Mouse (Mus musculus): ENCODE data around the gene Il9r. TPM values are rescaled to one million over a fixed set of nuclear protein-coding genes. Genes with fewer than 3 reads are reported as not detected.

Il9r gene
- polyA plus RNA-seq, 1 experiment from 2014 or later, result not detected

DNA sequence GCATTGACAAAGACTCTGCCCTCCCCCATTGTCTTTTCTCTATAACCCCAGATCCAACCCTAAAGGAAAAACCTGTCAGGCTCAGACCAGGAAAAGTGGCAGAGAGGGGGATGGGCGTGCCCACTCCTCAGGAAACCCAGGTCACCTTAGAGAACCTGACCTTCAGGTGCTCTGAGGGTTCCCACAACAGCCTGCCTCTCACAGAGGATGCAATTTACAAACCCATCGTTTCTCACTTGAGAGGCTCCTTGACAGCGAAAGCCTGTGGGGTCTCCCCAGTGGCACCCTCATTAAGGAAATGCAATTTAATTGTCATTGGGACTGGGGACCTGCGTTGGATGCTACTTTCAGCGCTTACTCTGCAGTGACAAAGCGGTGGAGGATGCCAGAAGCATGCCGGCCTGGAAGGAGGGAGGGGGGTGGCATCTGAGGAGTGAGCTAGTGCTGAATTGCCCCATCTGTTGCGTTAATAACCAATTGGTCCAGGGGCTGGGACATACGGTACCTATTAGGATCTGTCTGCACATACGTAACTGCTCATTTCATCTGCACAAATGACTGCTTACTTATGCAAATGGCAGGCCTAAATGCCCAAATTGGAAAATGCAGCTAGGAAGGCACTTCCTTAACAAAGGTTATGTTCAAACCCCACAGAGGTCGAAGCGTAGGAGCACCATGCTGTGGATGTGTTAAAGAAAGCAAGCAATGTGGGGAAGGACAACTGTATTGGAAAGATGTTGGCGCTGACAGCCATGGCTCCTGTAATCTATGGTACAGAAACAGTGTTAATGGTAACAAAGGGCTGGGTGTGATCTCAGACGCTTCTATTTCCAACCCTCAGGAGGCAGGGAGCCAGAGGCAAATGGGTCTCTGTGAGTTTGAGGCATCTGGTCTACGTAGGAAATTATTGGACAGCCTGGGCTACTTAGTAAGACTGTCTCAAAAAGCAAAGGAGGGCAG, 58.2 kb downstream of the Il9r start:
- TF ChIP-seq CTCF (IDR thresholded peaks at IDR 0.05; ENCODE audit: low read depth), result no peak

GRCm38 (mm10) chr11:32141034-32141433, 59.0 kb downstream of the Il9r start:
- 26% methylated on average over 2 of the region's 2 CpGs for WGBS

More for the DNA sequence above, 58.2 kb downstream of the Il9r start:
- no peak for ATAC-seq
- 77% methylated on average over 15 of the region's 15 CpGs for WGBS
- H3K27ac ChIP-seq (ENCODE audit: low read depth, low read length), result no peak overlapping the region
- no peak overlapping the region for H3K4me3 ChIP-seq (ENCODE audit: low read depth, low read length)
- no peak overlapping the region for H3K4me2 ChIP-seq (replicated peaks; ENCODE audit: low read depth)
- H3K27me3 ChIP-seq (replicated peaks; ENCODE audit: control insufficient read depth, insufficient read depth, low read length), result no peaks in the 10 kb centered on the region
- no peaks in the 10 kb centered on the region for H3K36me3 ChIP-seq (ENCODE audit: control insufficient read depth, insufficient read depth)
- H3K9ac ChIP-seq (ENCODE audit: low read depth, low read length), result no peak overlapping the region
- H3K4me1 ChIP-seq (replicated peaks; ENCODE audit: control insufficient read depth, insufficient read depth, low read length), result no peaks in the 10 kb centered on the region
- H3K9me3 ChIP-seq (ENCODE audit: control insufficient read depth), result no peaks in the 10 kb centered on the region

DNA sequence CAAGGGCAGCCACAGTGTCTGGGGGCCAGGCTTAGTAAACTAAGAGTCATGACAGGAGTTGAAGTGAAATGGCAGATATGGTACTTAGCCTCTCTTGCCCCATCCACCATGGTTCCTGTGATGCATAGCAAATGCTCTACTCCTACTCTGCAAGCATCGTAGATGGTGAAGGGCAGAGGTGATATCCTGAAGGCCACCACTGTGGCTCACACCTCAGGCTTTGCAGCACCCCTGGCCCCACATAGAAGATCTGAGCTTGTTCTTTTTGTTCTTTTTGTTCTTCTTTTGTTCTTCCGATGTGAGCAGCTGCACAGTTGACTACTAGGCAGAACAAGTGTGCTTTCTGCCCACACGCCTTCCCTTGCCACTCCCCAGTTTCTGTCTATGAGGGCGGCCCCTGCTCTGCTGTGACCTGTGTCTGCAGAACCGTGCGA, 60.5 kb downstream of the Il9r start:
- WGBS, result 76% methylated on average over 6 of the region's 6 CpGs
- no peak overlapping the region for H3K4me2 ChIP-seq (replicated peaks; ENCODE audit: low read depth)
- H3K36me3 ChIP-seq (ENCODE audit: control insufficient read depth, insufficient read depth), result no peaks in the 10 kb centered on the region
- no peak overlapping the region for H3K9ac ChIP-seq (ENCODE audit: low read depth, low read length)
- H3K9me3 ChIP-seq (ENCODE audit: control insufficient read depth), result no peaks in the 10 kb centered on the region
- no peak overlapping the region for H3K27ac ChIP-seq (ENCODE audit: low read depth, low read length)
- H3K27me3 ChIP-seq (replicated peaks; ENCODE audit: control insufficient read depth, insufficient read depth, low read length), result no peaks in the 10 kb centered on the region
- ATAC-seq, result no peak
- no peak overlapping the region for H3K4me3 ChIP-seq (ENCODE audit: low read depth, low read length)
- no peaks in the 10 kb centered on the region for H3K4me1 ChIP-seq (replicated peaks; ENCODE audit: control insufficient read depth, insufficient read depth, low read length)
- TF ChIP-seq CTCF (IDR thresholded peaks at IDR 0.05; ENCODE audit: low read depth), result no peak

More at GRCm38 (mm10) chr11:32141034-32141433, 59.0 kb downstream of the Il9r start:
- TF ChIP-seq CTCF (IDR thresholded peaks at IDR 0.05; ENCODE audit: low read depth), result peak; percentile 93
- Histone ChIP-seq H3K36me3 (ENCODE audit: control insufficient read depth, insufficient read depth) (no peaks in the 10 kb centered on the region), H3K4me3 (ENCODE audit: low read depth, low read length) (no peak overlapping the region), H3K4me1 (replicated peaks; ENCODE audit: control insufficient read depth, insufficient read depth, low read length) (no peaks in the 10 kb centered on the region), H3K4me2 (replicated peaks; ENCODE audit: low read depth) (no peak overlapping the region), H3K9ac (ENCODE audit: low read depth, low read length) (no peak overlapping the region), H3K9me3 (ENCODE audit: control insufficient read depth) (no peaks in the 10 kb centered on the region), H3K27me3 (replicated peaks; ENCODE audit: control insufficient read depth, insufficient read depth, low read length) (no peaks in the 10 kb centered on the region), H3K27ac (ENCODE audit: low read depth, low read length) (no peak overlapping the region)
- ATAC-seq, result no peak

- Histone ChIP-seq H3K36me3 (ENCODE audit: control insufficient read depth, insufficient read depth) (no peaks in the 10 kb centered on the region), H3K4me1 (replicated peaks; ENCODE audit: control insufficient read depth, insufficient read depth, low read length) (no peaks in the 10 kb centered on the region), H3K4me2 (replicated peaks; ENCODE audit: low read depth) (peak overlapping the region; percentile 43), H3K27me3 (replicated peaks; ENCODE audit: control insufficient read depth, insufficient read depth, low read length) (no peaks in the 10 kb centered on the region), H3K4me3 (ENCODE audit: low read depth, low read length) (no peak overlapping the region), H3K9me3 (ENCODE audit: control insufficient read depth) (no peaks in the 10 kb centered on the region), H3K9ac (ENCODE audit: low read depth, low read length) (no peak overlapping the region), H3K27ac (ENCODE audit: low read depth, low read length) (no peak overlapping the region)
- WGBS, result 24% methylated on average over 9 of the region's 9 CpGs
- no peak for TF ChIP-seq CTCF (IDR thresholded peaks at IDR 0.05; ENCODE audit: low read depth)
- ATAC-seq, result no peak
These were observed 61.5 kb downstream of the Il9r start for GRCm38 (mm10) chr11:32138614-32138964.

GRCm38 (mm10) chr11:32137719-32138613, 62.1 kb downstream of the Il9r start:
- H3K27me3 ChIP-seq (replicated peaks; ENCODE audit: control insufficient read depth, insufficient read depth, low read length), result no peaks in the 10 kb centered on the region
- no peak for TF ChIP-seq CTCF (IDR thresholded peaks at IDR 0.05; ENCODE audit: low read depth)
- no peak overlapping the region for H3K27ac ChIP-seq (ENCODE audit: low read depth, low read length)
- H3K9ac ChIP-seq (ENCODE audit: low read depth, low read length), result no peak overlapping the region
- peak overlapping the region; percentile 43 for H3K4me2 ChIP-seq (replicated peaks; ENCODE audit: low read depth)
- H3K36me3 ChIP-seq (ENCODE audit: control insufficient read depth, insufficient read depth), result no peaks in the 10 kb centered on the region
- 17% methylated on average over 15 of the region's 15 CpGs for WGBS
- no peaks in the 10 kb centered on the region for H3K9me3 ChIP-seq (ENCODE audit: control insufficient read depth)
- no peak overlapping the region for H3K4me3 ChIP-seq (ENCODE audit: low read depth, low read length)
- ATAC-seq, result no peak
- no peaks in the 10 kb centered on the region for H3K4me1 ChIP-seq (replicated peaks; ENCODE audit: control insufficient read depth, insufficient read depth, low read length)

Other genes starting within 250 kb of the Il9r start
- gene 4930524B15Rik, start 234.7 kb downstream of the Il9r start, polyA plus RNA-seq (2015; fragmentation: Nextera tagmentation; extraction: Ambion mirVana), result 0.14 and 0.26 TPM in 2 replicates
- 9.3 and 10.1 TPM in 2 replicates for gene Nsg2, start 199.8 kb downstream of the Il9r start, polyA plus RNA-seq (2015; fragmentation: Nextera tagmentation; extraction: Ambion mirVana)
- 27.0 and 28.0 TPM in 2 replicates for gene Snrnp25, start 5.1 kb upstream of the Il9r start, polyA plus RNA-seq (2015; fragmentation: Nextera tagmentation; extraction: Ambion mirVana)
- gene Rhbdf1, start 22.0 kb upstream of the Il9r start, polyA plus RNA-seq (2015; fragmentation: Nextera tagmentation; extraction: Ambion mirVana), result 20.7 and 26.1 TPM in 2 replicates
- gene Mpg, start 26.2 kb upstream of the Il9r start, polyA plus RNA-seq (2015; fragmentation: Nextera tagmentation; extraction: Ambion mirVana), result 19.2 and 20.9 TPM in 2 replicates
- gene Nprl3, start 67.4 kb upstream of the Il9r start, polyA plus RNA-seq (2015; fragmentation: Nextera tagmentation; extraction: Ambion mirVana), result 19.8 and 20.7 TPM in 2 replicates
- 0.23 TPM in 1 of 2 replicates, not detected in the other for gene Hba-x, start 76.1 kb upstream of the Il9r start, polyA plus RNA-seq (2015; fragmentation: Nextera tagmentation; extraction: Ambion mirVana)
- gene Hba-a1, start 83.2 kb upstream of the Il9r start, polyA plus RNA-seq (2015; fragmentation: Nextera tagmentation; extraction: Ambion mirVana), result 405 and 624 TPM in 2 replicates
- gene Hbq1b, start 86.7 kb upstream of the Il9r start, polyA plus RNA-seq (2015; fragmentation: Nextera tagmentation; extraction: Ambion mirVana), result not detected in 2 replicates
- gene Hba-a2, start 96.2 kb upstream of the Il9r start, polyA plus RNA-seq (2015; fragmentation: Nextera tagmentation; extraction: Ambion mirVana), result 860 and 1,295 TPM in 2 replicates
- gene Hbq1a, start 99.8 kb upstream of the Il9r start, polyA plus RNA-seq (2015; fragmentation: Nextera tagmentation; extraction: Ambion mirVana), result 0.21 TPM in 1 of 2 replicates, not detected in the other
- 3.2 TPM in 2 replicates for gene Sh3pxd2b, start 147.5 kb upstream of the Il9r start, polyA plus RNA-seq (2015; fragmentation: Nextera tagmentation; extraction: Ambion mirVana)

Data from intestine, postnatal 0 days (tissue).